Mouse (Mus musculus) limb, embryonic 14.5 days (tissue): ENCODE data around the gene Unc13a. TPM values are rescaled to one million over a fixed set of nuclear protein-coding genes. Genes with fewer than 3 reads are reported as not detected.
A peak's percentile ranks its signal among the peaks of the same experiment; 100 is the strongest.

ENCODE experiments used
- ATAC-seq: fragments of 200-750 bp; cut with Nextera tagmentation; 2 replicates; pipeline ENCODE4 v1.8.0; 2017; ENCODE audit warnings: low read depth, moderate number of reproducible peaks, moderate TSS enrichment; ENCODE audit not compliant: low FRiP score
- DNase-seq: peaks from one replicate; pipeline ENCODE4 v3.0.0-alpha.2; 2015; ENCODE audit warnings: low spot score
- H3K27ac ChIP-seq: fragments of 300-500 bp; sonication (generic); replicated peaks from 2 replicates; pipeline ENCODE4 v1.5.1; 2014; ENCODE audit warnings: low read depth, mild to moderate bottlenecking, low read length, moderate library complexity, mixed read lengths
- H3K27me3 ChIP-seq: fragments of 300-500 bp; sonication (generic); 2 replicates; pipeline ENCODE4 v1.6.1; 2014; ENCODE audit warnings: low read length, mixed read lengths; ENCODE audit not compliant: control insufficient read depth, insufficient read depth
- H3K36me3 ChIP-seq: fragments of 300-500 bp; sonication (generic); 2 replicates; pipeline ENCODE4 v1.6.1; 2014; ENCODE audit warnings: mild to moderate bottlenecking, low read length, moderate library complexity, mixed read lengths; ENCODE audit not compliant: control insufficient read depth, insufficient read depth
- H3K4me1 ChIP-seq: fragments of 300-500 bp; sonication (generic); 2 replicates; pipeline ENCODE4 v1.6.1; 2014; ENCODE audit warnings: antibody characterized with exemption, low read length, mixed read lengths; ENCODE audit not compliant: control insufficient read depth, insufficient read depth
- H3K4me2 ChIP-seq: fragments of 300-500 bp; sonication (generic); replicated peaks from 2 replicates; pipeline ENCODE4 v1.6.1; 2014; ENCODE audit warnings: low read depth, mild to moderate bottlenecking, low read length, moderate library complexity; ENCODE audit not compliant: severe bottlenecking
- H3K4me3 ChIP-seq: fragments of 300-500 bp; sonication (generic); replicated peaks from 2 replicates; pipeline ENCODE4 v1.5.1; 2014; ENCODE audit warnings: low read length
- H3K9ac ChIP-seq: fragments of 300-500 bp; sonication (generic); 2 replicates; pipeline ENCODE4 v1.6.1; 2014; ENCODE audit warnings: mild to moderate bottlenecking, low read depth, low read length, moderate library complexity; ENCODE audit not compliant: severe bottlenecking
- H3K9me3 ChIP-seq: fragments of 300-500 bp; sonication (generic); 2 replicates; pipeline ENCODE4 v1.6.1; 2016; ENCODE audit warnings: low read length; ENCODE audit not compliant: control insufficient read depth
- POLR2A ChIP-seq: fragments of 200-500 bp; IDR thresholded peaks from 2 replicates; pipeline ENCODE4 v1.8.0; 2012; ENCODE audit warnings: inconsistent platforms, mild to moderate bottlenecking, moderate library complexity, borderline replicate concordance; ENCODE audit not compliant: insufficient read depth, insufficient read length; ENCODE audit errors: extremely low read depth
- WGBS: fragments of 180-500 bp; shearing (Covaris S2); extraction: QIAGEN DNeasy Blood & Tissue Kit; methylation state at CpG from one replicate; pipeline ENCODE4 v1.1.7; 2014; 5-methylcytosine and 5-hydroxymethylcytosine counted together
- polyA plus RNA-seq, 2 experiments: library from polyadenylated mRNA; depleted of rRNA in 1 of 2; stranded (reverse) in 1 of 2; unstranded in 1 of 2; fragments of >200 nt; fragmentation: Nextera tagmentation in 1 of 2; extraction: Ambion mirVana in 1 of 2; gene quantifications; 2 replicates each; pipeline versions ENCODE4 v1.2.1 to v1.2.3; 2012 to 2014

The Unc13a gene
- polyA plus RNA-seq, 2 experiments, result 0.39 to 0.91 TPM

DNA sequence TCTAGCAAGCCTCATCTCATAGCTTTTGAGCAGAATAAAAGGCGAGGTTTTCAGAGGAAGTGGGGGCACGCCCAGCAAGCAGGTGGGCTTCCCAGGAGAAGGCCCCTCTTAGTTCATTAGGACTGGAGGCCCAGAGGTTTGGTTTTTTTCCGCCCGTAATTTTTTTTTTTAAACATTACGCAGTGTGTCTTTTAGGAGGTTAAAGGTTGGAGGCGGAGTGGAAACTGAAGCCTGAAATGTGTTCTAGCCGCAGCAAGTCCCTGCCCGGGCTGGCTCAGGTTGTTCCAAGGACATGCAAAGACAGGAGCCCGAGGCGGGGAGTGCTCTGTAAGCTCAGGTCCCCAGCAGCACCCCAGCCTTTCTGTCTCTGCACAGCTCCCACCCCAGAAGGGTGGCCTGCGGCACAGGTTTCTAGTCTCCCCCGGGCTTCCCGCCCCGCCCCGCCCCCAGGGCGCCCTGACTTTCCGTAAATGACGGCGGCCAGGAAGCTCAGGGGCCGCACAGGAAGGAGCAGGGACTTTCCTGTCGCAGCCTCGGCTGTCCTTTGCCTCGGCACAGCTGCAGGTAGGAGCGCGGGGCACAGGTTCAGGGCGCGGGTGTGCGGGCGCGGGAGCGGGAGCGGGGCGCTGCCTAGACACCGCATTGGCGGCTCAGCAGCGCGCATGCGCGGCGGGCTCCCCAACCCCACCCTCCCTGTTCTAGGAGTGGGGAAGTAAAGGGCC, 4.6 kb upstream of the Unc13a start, which contains the start of gene Jak3:
Gene Jak3, plus strand, starts transcription at position 277 of the 722 bp plus-strand sequence.
- Histone ChIP-seq H3K9ac (peak within 1 kb of the TSS; percentile 60), H3K27ac (0 out of 2 replicates have a peak within 1 kb of the TSS, but pooled peaks have one; percentile 38), H3K9me3 (no peaks in the 10 kb centered on the region), H3K4me1 (peaks cover 8% of the 10 kb centered on the region), H3K4me3 (peak within 1 kb of the TSS; percentile 62), H3K36me3 (no peaks in the 10 kb centered on the region), H3K4me2 (peak within 1 kb of the TSS; percentile 92), H3K27me3 (peaks cover 50% of the 10 kb centered on the region)
- no peak for TF ChIP-seq POLR2A
- WGBS, result 3% methylated on average over 25 of the region's 40 CpGs
- ATAC-seq (peak; percentile 39; the same call in 1 of the 2 replicates), DNase-seq (peak; percentile 78)

DNA sequence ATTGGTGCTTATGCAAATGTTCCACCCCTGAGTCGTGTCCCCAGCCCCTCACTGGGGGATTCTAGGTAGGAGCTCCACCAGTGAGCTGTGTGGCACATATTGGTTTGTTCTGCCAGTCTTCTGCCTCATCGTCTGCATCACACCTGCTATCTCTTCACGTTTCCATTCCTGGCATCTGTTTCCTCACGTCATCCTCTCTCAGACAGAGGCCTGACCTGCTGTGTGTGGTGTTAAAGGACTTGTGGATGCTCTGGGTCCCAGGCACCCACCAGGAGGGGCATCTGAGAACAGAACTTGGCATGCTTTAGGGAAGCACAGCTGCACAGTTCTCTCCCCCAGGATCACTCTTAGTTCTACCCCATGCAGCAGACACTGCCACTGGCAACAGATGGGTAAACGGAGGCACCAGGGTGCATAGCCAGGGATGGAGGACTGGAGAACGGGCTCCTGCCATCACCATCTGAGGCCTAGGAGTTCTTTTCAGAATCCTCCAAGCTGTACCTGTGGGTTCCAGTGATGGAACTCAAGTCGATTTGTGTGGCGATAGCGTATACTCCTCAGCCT, 4.0 kb upstream of the Unc13a start:
- Histone ChIP-seq H3K27ac (0 out of 2 replicates have a peak overlapping the region, but pooled peaks have one; percentile 38), H3K9ac (no peak overlapping the region)
- 31% methylated on average over 9 of the region's 9 CpGs for WGBS

DNA sequence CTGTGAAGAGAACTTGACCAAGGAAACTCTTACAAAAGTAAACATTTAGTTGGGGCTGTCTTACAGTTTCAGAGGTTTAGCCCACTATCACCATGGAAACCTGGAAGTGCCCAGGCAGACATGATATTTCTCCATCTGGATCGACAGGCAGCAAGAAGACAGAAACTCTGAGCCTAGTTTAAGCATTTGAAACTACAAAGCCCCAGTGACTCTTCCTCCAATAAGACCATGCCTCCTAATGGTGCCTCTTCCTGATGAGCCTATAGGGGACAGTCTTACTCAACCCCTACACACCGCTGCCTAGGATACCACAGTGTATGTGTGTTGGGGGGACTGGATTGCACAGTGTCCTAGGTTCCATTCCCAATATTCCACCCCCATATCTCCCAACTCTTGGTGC, 2.5 kb upstream of the Unc13a start:
- Histone ChIP-seq H3K4me2 (no peak overlapping the region), H3K27ac (no peak overlapping the region), H3K9ac (no peak overlapping the region), H3K4me3 (no peak overlapping the region), H3K4me1 (peaks cover 17% of the 10 kb centered on the region), H3K9me3 (no peaks in the 10 kb centered on the region), H3K27me3 (peaks cover 48% of the 10 kb centered on the region), H3K36me3 (no peaks in the 10 kb centered on the region)
- 76% methylated on average over 2 of the region's 2 CpGs for WGBS
- no peak for TF ChIP-seq POLR2A
- no peak for DNase-seq
- ATAC-seq, result no peak

More for the DNA sequence above, 4.0 kb upstream of the Unc13a start:
- DNase-seq (no peak), ATAC-seq (no peak)
- Histone ChIP-seq H3K4me1 (peaks cover 14% of the 10 kb centered on the region), H3K4me3 (peak overlapping the region; percentile 62), H3K27me3 (peaks cover 49% of the 10 kb centered on the region), H3K36me3 (no peaks in the 10 kb centered on the region), H3K4me2 (peak overlapping the region; percentile 92), H3K9me3 (no peaks in the 10 kb centered on the region)
- TF ChIP-seq POLR2A, result no peak

DNA sequence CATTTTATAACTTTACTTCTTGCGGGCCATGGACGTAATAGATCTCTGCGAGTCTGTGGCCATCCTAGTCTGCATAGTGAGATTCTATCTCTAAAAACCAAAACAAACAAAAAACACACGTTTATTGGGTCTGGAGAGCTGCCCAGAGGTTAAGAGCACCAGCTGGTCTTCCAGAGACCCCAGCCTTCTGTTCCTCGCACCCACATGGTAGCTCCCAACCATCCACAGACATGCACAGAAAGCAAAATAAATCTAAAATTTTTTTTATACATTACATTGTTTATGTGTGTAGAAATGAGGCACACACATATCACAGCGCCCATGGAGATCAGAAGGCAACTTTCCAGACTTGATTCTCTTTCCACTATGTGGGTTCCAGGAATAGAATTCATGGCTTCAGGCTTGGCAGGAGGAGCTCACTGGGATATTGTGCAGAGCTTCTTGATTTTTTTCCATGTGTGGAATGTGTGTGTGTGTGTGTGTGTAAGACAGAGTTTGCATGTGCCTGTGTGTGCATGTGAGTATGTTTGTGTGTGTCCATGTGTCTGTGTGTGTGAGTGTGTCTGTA, 695 bp upstream of the Unc13a start:
- 44% methylated on average over 6 of the region's 6 CpGs for WGBS
- Histone ChIP-seq H3K9ac (no peak overlapping the region), H3K27ac (no peak overlapping the region), H3K4me2 (peak overlapping the region; percentile 82), H3K4me1 (peaks cover 20% of the 10 kb centered on the region), H3K36me3 (no peaks in the 10 kb centered on the region), H3K27me3 (peaks cover 42% of the 10 kb centered on the region), H3K9me3 (no peaks in the 10 kb centered on the region), H3K4me3 (peak overlapping the region; percentile 35; the same call in 1 of the 2 replicates)
- DNase-seq (no peak), ATAC-seq (no peak)
- TF ChIP-seq POLR2A, result no peak
